Mouse (Mus musculus) small intestine, adult 2 months (tissue): ENCODE measurements around the gene App. TPM values are rescaled to one million over a fixed set of nuclear protein-coding genes. Genes with fewer than 3 reads are reported as not detected.

Source experiments
- H3K27ac ChIP-seq: fragments of 200-500 bp; 2 replicates; pipeline ENCODE4 v1.5.1; 2012; ENCODE audit warnings: low read depth, low read length, control low read depth, inconsistent platforms; ENCODE audit not compliant: insufficient read depth
- H3K27me3 ChIP-seq: fragments of 200-500 bp; 2 replicates; pipeline ENCODE4 v1.6.1; 2012; ENCODE audit warnings: mild to moderate bottlenecking, moderate library complexity, low read length, inconsistent platforms; ENCODE audit not compliant: control insufficient read depth, insufficient read depth
- H3K36me3 ChIP-seq: fragments of 200-500 bp; 2 replicates; pipeline ENCODE4 v1.6.1; 2012; ENCODE audit warnings: mild to moderate bottlenecking, low read length, control low read depth, inconsistent platforms; ENCODE audit not compliant: control insufficient read depth, insufficient read depth
- H3K4me1 ChIP-seq: fragments of 200-500 bp; 2 replicates; pipeline ENCODE4 v1.6.1; 2012; ENCODE audit warnings: low read length, inconsistent platforms, mixed read lengths; ENCODE audit not compliant: control insufficient read depth, insufficient read depth, insufficient read length
- H3K4me3 ChIP-seq: fragments of 200-500 bp; 2 replicates; pipeline ENCODE4 v1.5.1; 2012; ENCODE audit warnings: low read depth, mild to moderate bottlenecking, control low read depth, inconsistent platforms, low read length, moderate library complexity
- CTCF ChIP-seq: fragments of 200-500 bp; IDR thresholded peaks from 2 replicates; pipeline ENCODE4 v1.5.1; 2012; ENCODE audit warnings: low read depth, mild to moderate bottlenecking, control low read depth, inconsistent platforms, low read length, moderate library complexity, mixed read lengths; ENCODE audit not compliant: insufficient replicate concordance, insufficient read length; ENCODE audit errors: extremely low read depth
- POLR2A ChIP-seq: fragments of 200-500 bp; IDR thresholded peaks from 2 replicates; pipeline ENCODE4 v1.6.1; 2012; ENCODE audit warnings: low read depth, mild to moderate bottlenecking, control low read depth, inconsistent platforms, low read length, moderate library complexity
- WGBS: fragments of 180-500 bp; shearing (Covaris S2); methylation state at CpG from one replicate; pipeline ENCODE4 v1.1.7; 2018; 5-methylcytosine and 5-hydroxymethylcytosine counted together
- polyA plus RNA-seq: library from polyadenylated mRNA; depleted of rRNA; stranded (reverse); fragments of >200 nt; gene quantifications from 2 replicates; pipeline ENCODE4 v1.2.3, GENCODE M21; 2012

The App gene
- polyA plus RNA-seq, 1 experiment: 387 TPM

DNA sequence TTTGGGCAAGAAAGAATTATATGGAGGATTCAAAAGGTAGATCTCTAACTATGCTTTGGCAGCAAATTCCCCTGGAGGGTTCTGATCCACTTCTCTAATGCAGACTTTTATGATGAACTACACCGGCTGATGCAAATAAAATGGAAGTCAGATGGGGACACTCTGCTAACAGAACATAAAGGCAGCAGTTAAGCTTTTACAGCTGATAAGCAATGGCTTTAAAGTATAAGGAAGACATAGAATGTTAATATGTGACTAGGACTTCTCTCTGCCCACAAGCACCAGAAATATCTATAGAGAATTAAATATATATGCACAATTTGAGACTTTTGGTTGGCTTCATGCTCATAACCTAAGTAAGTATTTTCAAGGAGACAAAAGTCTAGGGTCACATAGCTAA is 81.4 kb downstream of the App start:
- H3K27ac ChIP-seq: no peak overlapping the region
- no peaks in the 10 kb centered on the region; the same call in none of the 2 replicates for H3K36me3 ChIP-seq
- no peaks in the 10 kb centered on the region for H3K27me3 ChIP-seq
- H3K4me1 ChIP-seq: peaks cover 16% of the 10 kb centered on the region; the same call in 1 of the 2 replicates
- TF ChIP-seq CTCF (no peak), POLR2A (no peak)
- WGBS: 25% methylated on average over 1 of the region's 1 CpGs
- no peak overlapping the region for H3K4me3 ChIP-seq

DNA sequence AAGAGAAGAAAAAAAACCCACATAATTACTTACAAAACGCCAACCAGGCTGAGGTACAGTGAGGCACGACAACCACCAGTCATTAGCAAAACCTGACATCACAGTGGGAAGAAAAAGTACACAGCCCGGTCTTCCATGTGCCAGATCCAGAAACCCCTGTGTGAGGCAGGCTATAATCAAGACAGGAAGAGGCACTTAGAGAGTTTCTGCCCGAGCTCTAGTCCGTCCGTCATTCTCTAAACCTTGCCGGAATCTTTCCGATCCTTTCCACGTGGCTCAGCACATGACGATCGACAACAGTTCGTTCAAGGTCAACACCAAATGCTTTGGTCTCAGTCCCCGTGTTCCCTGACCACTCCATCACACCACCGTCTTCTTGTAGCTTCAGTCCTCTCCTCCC is 82.6 kb downstream of the App start:
- Histone ChIP-seq H3K4me3 (no peak overlapping the region), H3K36me3 (no peaks in the 10 kb centered on the region; the same call in none of the 2 replicates), H3K27me3 (no peaks in the 10 kb centered on the region), H3K4me1 (peaks cover 16% of the 10 kb centered on the region; the same call in 1 of the 2 replicates), H3K27ac (no peak overlapping the region)
- WGBS: 87% methylated on average over 14 of the region's 14 CpGs
- no peak for TF ChIP-seq POLR2A
- TF ChIP-seq CTCF: no peak

DNA sequence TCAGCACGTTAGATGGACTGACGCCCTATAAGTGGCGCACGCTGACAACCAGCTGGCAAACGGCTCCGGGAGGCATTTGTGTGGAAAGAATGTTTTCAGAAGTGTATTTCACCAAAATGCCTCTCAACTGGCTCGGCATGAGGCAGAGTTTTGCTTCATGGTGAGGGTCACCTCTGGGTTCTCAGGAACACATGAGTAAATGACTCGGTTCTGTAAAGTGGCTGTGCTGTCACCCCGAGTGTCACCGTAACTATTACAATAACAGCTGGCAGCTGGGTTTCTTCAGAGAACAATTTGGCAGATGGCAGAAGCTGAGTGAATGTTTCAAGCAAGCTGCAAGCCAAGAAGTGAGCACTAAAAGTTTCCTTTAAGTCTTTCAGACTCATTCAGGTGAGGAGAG is 85.4 kb downstream of the App start:
- H3K27ac ChIP-seq: no peak overlapping the region
- WGBS: 83% methylated on average over 10 of the region's 10 CpGs

DNA sequence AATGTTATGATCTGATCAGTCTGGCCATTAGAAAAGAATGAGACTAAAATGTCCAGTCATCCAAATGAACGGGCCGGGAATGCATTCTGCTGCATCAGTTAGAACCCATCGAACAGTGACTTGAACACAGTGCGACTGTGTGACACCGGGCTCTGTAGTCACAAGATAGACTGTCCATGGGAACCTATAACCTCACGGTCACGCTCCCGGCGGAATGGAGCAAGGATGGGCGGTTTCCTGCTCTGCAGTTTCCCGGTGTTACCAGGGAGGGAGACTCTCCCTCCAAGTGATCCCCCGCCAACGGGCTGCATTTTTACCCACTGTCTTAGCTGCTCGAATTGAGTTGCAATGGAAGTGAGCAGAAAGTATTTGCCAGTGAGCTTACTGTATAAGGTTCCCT is 87.3 kb downstream of the App start:
- no peak overlapping the region for H3K27ac ChIP-seq
- peaks cover 3% of the 10 kb centered on the region; the same call in 1 of the 2 replicates for H3K4me1 ChIP-seq
- no peak for TF ChIP-seq POLR2A
- TF ChIP-seq CTCF: no peak
- WGBS: 90% methylated on average over 14 of the region's 14 CpGs
- peaks cover 6% of the 10 kb centered on the region for H3K36me3 ChIP-seq
- H3K4me3 ChIP-seq: no peak overlapping the region
- no peaks in the 10 kb centered on the region for H3K27me3 ChIP-seq

More for the DNA sequence above, 85.4 kb downstream of the App start:
- no peak overlapping the region for H3K4me3 ChIP-seq
- H3K27me3 ChIP-seq: no peaks in the 10 kb centered on the region
- TF ChIP-seq POLR2A (no peak), CTCF (no peak)
- peaks cover 12% of the 10 kb centered on the region; the same call in 1 of the 2 replicates for H3K4me1 ChIP-seq
- no peaks in the 10 kb centered on the region; the same call in none of the 2 replicates for H3K36me3 ChIP-seq

DNA sequence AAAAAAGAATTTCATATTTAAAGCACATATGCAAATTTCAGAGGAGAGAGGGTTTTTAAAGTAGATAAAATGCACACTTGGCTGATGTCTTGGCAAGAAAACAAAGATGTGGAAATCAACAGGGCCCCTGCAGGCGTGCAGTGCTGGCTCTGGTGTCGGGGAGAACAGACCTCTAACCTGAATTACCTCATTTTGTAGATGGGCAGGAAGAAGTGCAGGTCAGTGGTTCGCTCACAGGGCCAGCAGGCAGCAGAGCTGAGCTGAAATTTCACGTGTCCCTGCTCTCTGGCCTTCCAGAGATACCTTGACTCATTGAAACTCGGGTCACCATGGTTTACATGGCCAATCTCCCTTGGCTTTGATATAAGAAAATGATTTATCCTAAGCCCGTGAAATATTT is 87.7 kb downstream of the App start:
- peaks cover 6% of the 10 kb centered on the region for H3K36me3 ChIP-seq
- no peaks in the 10 kb centered on the region for H3K27me3 ChIP-seq
- 71% methylated on average over 6 of the region's 6 CpGs for WGBS
- H3K4me1 ChIP-seq: no peaks in the 10 kb centered on the region
- H3K27ac ChIP-seq: no peak overlapping the region
- H3K4me3 ChIP-seq: no peak overlapping the region
- no peak for TF ChIP-seq POLR2A
- TF ChIP-seq CTCF: no peak

DNA sequence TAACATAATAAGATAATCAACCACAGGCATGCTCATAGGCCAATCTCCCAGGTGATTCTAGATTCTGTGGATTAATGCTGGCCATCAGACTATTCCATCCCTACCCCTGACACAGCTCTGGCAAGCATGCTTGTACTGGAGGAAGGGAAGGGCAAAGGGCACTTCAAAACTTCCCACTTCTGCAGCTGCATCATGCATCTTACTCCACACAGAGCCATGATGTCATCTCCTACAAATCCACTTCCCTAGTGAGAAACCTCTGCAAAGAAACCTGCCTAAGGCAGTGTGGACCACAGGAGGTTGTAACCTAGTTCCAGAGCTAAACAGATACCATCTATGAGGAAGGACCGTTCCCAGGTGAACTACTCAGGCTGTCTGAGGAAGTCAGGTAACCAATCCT is 89.4 kb downstream of the App start:
- H3K27ac ChIP-seq: no peak overlapping the region
- no peaks in the 10 kb centered on the region for H3K4me1 ChIP-seq
- TF ChIP-seq CTCF: no peak
- no peak for TF ChIP-seq POLR2A
- peaks cover 8% of the 10 kb centered on the region; the same call in 1 of the 2 replicates for H3K36me3 ChIP-seq
- H3K27me3 ChIP-seq: no peaks in the 10 kb centered on the region
- 89% methylated on average over 1 of the region's 1 CpGs for WGBS
- no peak overlapping the region for H3K4me3 ChIP-seq

DNA sequence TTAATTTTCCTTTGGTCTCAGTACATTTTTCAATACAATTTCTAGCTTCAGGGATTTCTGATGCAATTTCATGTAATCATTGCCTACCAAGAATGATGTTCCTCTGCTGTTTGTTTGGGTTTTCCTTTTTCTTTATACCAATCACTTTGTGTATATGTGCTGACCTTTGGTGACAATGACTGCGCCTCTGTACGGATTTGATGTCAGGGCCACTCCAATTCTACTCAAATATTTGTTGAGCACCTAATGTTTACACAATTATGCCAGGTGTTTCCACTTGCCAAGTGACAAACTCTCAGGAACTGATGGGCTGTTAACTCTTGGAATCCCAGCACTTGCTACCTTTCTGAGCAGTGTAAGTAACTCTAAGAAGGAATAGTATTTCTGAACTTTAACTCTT is 98.2 kb downstream of the App start:
- no peak overlapping the region for H3K4me3 ChIP-seq
- WGBS: 22% methylated on average over 2 of the region's 2 CpGs
- H3K36me3 ChIP-seq: peaks cover 24% of the 10 kb centered on the region
- no peaks in the 10 kb centered on the region for H3K4me1 ChIP-seq
- no peak overlapping the region for H3K27ac ChIP-seq
- no peak for TF ChIP-seq POLR2A
- TF ChIP-seq CTCF: no peak
- H3K27me3 ChIP-seq: no peaks in the 10 kb centered on the region
